Mouse (Mus musculus): ENCODE measurements around the gene Zfp384. TPM values are rescaled to one million over a fixed set of nuclear protein-coding genes. Genes with fewer than 3 reads are reported as not detected.

Gene Zfp384
- polyA plus RNA-seq, 1 experiment from 2014 or later = 19.0 TPM

DNA sequence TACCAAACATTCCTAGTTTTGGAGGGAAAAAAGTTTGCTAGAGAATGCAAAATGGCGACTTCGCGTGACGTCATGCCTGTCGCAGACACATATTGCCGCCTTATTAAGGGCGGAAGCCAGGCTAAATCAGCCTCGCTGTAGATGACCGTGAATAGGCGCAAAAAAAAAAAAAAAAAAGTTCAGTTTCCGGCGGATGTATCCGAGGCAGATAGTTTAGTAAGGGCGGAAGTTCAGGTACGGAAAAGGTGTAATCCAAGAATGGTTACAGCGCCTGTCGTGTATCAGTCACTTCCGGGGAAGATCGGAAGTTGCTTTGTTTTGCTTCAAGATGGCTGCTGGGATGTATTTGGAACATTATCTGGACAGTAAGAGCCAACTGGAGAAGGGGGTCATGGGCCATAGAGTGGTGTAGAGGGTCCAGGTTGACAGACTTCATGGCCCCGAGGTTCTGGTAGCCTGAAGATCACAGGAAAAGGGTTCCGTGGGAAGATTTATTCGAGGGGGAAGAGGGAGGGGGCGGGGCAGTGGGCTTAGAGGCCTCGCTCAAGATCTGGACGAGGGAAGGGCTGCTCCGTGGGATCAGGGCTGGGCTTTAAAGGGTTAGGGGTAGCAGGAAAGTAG, 30.7 kb downstream of the Zfp384 start, which contains the start of gene Ing4:
TSS of gene Ing4 (plus strand) at position 228 of the 621 bp plus-strand sequence.
- WGBS = under 1% methylated on average over 26 of the region's 26 CpGs
- Histone ChIP-seq H3K27me3 (replicated peaks; ENCODE audit: control insufficient read depth, insufficient read depth, low read length) (no peaks in the 10 kb centered on the region), H3K4me3 (replicated peaks; ENCODE audit: low read length) (peak within 1 kb of the TSS; percentile 76), H3K27ac (ENCODE audit: low read length) (peak within 1 kb of the TSS; percentile 71), H3K9me3 (ENCODE audit: control insufficient read depth, low read length) (no peaks in the 10 kb centered on the region), H3K36me3 (ENCODE audit: control insufficient read depth, insufficient read depth) (peaks cover 13% of the 10 kb centered on the region), H3K9ac (replicated peaks; ENCODE audit: low read depth, low read length) (peak within 1 kb of the TSS; percentile 72), H3K4me1 (replicated peaks; ENCODE audit: control insufficient read depth, insufficient read depth, low read length) (peaks cover 11% of the 10 kb centered on the region), H3K4me2 (ENCODE audit: low read length) (peak within 1 kb of the TSS; percentile 94)
- ATAC-seq = peak; percentile 96

DNA sequence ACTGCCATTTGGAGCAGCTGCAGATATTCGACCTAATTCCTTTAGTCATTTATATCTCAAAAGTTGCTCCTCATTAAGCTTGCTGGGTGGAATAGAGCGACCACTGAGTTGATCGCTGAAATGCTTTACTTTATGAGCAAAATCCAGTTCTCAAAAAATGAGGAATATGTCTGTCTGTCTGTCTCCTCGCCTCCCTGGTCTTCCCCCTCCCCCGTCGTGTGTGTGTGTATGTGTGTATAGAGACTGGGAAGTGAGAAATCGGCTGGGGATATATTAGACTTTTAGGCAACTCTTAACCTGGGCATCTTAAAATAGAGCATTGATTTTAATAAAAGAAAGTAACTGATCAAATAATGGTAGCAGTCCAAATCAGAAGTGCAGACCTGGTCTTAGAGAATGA, 31.3 kb downstream of the Zfp384 start:
- WGBS = 17% methylated on average over 7 of the region's 7 CpGs
- H3K4me2 ChIP-seq (ENCODE audit: low read length) = peak overlapping the region; percentile 94
- H3K4me3 ChIP-seq (replicated peaks; ENCODE audit: low read length) = peak overlapping the region; percentile 76

DNA sequence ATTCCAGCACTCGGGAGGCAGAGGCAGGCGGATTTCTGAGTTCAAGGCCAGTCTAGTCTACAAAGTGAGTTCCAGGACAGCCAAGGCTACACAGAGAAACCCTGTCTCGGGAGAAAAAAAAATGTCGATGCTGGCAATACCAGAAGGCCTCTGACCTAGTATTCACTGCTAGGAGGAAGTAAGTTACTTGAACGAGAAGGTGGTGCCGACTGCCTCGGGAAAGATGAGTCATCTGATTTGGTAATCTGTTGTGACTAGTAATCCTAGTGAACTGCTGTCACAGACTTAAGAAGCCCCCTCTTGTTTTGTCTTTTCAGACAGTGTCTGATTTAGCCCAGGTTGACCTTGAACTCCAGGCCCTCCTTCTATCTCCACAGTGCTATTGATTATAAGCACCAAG, 32.1 kb downstream of the Zfp384 start:
- Histone ChIP-seq H3K9ac (replicated peaks; ENCODE audit: low read depth, low read length) (no peak overlapping the region), H3K4me3 (replicated peaks; ENCODE audit: low read length) (no peak overlapping the region), H3K27me3 (replicated peaks; ENCODE audit: control insufficient read depth, insufficient read depth, low read length) (no peaks in the 10 kb centered on the region), H3K27ac (ENCODE audit: low read length) (no peak overlapping the region), H3K4me1 (replicated peaks; ENCODE audit: control insufficient read depth, insufficient read depth, low read length) (peaks cover 11% of the 10 kb centered on the region), H3K9me3 (ENCODE audit: control insufficient read depth, low read length) (no peaks in the 10 kb centered on the region), H3K36me3 (ENCODE audit: control insufficient read depth, insufficient read depth) (peaks cover 12% of the 10 kb centered on the region; the same call in 1 of the 2 replicates), H3K4me2 (ENCODE audit: low read length) (no peak overlapping the region)
- WGBS = 93% methylated on average over 7 of the region's 7 CpGs
- ATAC-seq = no peak

More for the DNA sequence above, 31.3 kb downstream of the Zfp384 start:
- Histone ChIP-seq H3K36me3 (ENCODE audit: control insufficient read depth, insufficient read depth) (peaks cover 14% of the 10 kb centered on the region), H3K27ac (ENCODE audit: low read length) (peak overlapping the region; percentile 71), H3K9me3 (ENCODE audit: control insufficient read depth, low read length) (no peaks in the 10 kb centered on the region), H3K27me3 (replicated peaks; ENCODE audit: control insufficient read depth, insufficient read depth, low read length) (no peaks in the 10 kb centered on the region), H3K4me1 (replicated peaks; ENCODE audit: control insufficient read depth, insufficient read depth, low read length) (peaks cover 11% of the 10 kb centered on the region), H3K9ac (replicated peaks; ENCODE audit: low read depth, low read length) (peak overlapping the region; percentile 72)
- ATAC-seq = no peak

DNA sequence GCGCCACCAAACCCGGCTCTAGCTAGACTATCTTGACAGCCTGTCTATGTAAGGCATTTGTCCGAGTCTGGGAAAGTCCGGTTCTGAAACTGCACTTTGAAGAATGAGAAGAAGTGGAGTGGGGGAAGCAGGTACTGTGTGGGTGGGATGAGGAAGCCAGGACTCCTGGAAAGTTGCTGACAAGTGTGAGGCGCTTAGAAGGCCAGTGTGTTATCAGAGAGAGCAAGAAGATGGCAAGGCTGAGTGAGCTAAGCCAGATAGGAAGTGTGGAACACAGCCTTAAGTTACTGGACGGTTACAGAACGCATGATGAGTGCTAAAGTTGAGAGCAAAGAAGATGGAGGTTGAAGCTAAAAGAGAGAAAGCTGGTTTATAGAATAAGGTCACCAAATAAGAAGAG, 33.1 kb downstream of the Zfp384 start:
- Histone ChIP-seq H3K4me3 (replicated peaks; ENCODE audit: low read length) (no peak overlapping the region), H3K27ac (ENCODE audit: low read length) (no peak overlapping the region), H3K27me3 (replicated peaks; ENCODE audit: control insufficient read depth, insufficient read depth, low read length) (no peaks in the 10 kb centered on the region), H3K4me2 (ENCODE audit: low read length) (no peak overlapping the region), H3K4me1 (replicated peaks; ENCODE audit: control insufficient read depth, insufficient read depth, low read length) (peaks cover 14% of the 10 kb centered on the region), H3K9ac (replicated peaks; ENCODE audit: low read depth, low read length) (no peak overlapping the region), H3K9me3 (ENCODE audit: control insufficient read depth, low read length) (no peaks in the 10 kb centered on the region), H3K36me3 (ENCODE audit: control insufficient read depth, insufficient read depth) (0 out of 2 replicates have a peak, but pooled peaks cover 11% of the 10 kb centered on the region)
- whole genome bisulfite sequencing = 92% methylated on average over 7 of the region's 7 CpGs
- no peak for ATAC-seq

DNA sequence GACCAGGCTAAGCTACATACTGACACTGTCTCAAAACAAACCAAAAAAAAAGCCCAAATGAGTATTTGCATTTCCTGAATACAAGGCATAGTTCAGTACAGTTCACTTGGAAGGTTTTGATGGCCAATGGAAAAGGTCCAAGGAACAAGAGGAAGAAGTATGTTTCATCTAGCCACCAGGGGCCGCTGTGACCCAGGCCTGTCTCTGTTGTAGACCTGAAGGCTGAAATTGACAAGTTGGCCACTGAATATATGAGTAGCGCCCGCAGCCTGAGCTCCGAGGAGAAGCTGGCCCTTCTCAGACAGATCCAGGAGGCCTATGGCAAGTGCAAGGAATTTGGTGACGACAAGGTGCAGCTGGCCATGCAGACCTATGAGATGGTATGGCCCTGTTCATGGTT, 37.7 kb downstream of the Zfp384 start:
- H3K27ac ChIP-seq (ENCODE audit: low read length) = no peak overlapping the region
- H3K4me2 ChIP-seq (ENCODE audit: low read length) = no peak overlapping the region
- H3K4me1 ChIP-seq (replicated peaks; ENCODE audit: control insufficient read depth, insufficient read depth, low read length) = 0 out of 2 replicates have a peak, but pooled peaks cover 3% of the 10 kb centered on the region
- no peak overlapping the region for H3K9ac ChIP-seq (replicated peaks; ENCODE audit: low read depth, low read length)
- H3K4me3 ChIP-seq (replicated peaks; ENCODE audit: low read length) = no peak overlapping the region
- H3K36me3 ChIP-seq (ENCODE audit: control insufficient read depth, insufficient read depth) = peaks cover 36% of the 10 kb centered on the region
- 33% methylated on average over 5 of the region's 5 CpGs for WGBS
- H3K9me3 ChIP-seq (ENCODE audit: control insufficient read depth, low read length) = no peaks in the 10 kb centered on the region
- ATAC-seq = peak; percentile 59
- H3K27me3 ChIP-seq (replicated peaks; ENCODE audit: control insufficient read depth, insufficient read depth, low read length) = no peaks in the 10 kb centered on the region

DNA sequence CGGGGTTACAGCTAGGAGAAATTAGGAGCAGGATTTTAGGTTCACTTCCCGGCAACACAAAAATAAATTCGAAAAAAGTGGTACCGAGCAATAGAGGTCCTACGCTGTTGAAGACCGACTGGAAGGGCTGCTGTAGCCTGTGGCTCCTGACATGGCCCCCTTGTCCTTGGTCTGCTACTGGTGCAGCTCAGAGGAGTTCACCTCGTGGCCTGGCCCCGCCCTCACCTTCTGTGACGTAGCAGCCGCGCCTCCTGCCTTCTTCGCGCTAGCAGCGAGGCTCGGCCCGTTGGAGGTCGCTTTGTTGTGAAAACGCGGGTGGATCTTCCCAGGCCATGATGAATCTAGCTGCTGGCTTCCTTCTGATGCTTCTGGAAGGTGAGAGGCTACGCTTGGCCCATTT, 40.7 kb downstream of the Zfp384 start, which contains the start of gene Acrbp:
TSS of gene Acrbp (plus strand) at position 12 of the 400 bp plus-strand sequence.
- Histone ChIP-seq H3K4me1 (replicated peaks; ENCODE audit: control insufficient read depth, insufficient read depth, low read length) (0 out of 2 replicates have a peak, but pooled peaks cover 3% of the 10 kb centered on the region), H3K4me2 (ENCODE audit: low read length) (no peak within 1 kb of the TSS), H3K36me3 (ENCODE audit: control insufficient read depth, insufficient read depth) (peaks cover 44% of the 10 kb centered on the region), H3K9ac (replicated peaks; ENCODE audit: low read depth, low read length) (no peak within 1 kb of the TSS), H3K4me3 (replicated peaks; ENCODE audit: low read length) (no peak within 1 kb of the TSS), H3K27me3 (replicated peaks; ENCODE audit: control insufficient read depth, insufficient read depth, low read length) (no peaks in the 10 kb centered on the region), H3K27ac (ENCODE audit: low read length) (no peak within 1 kb of the TSS), H3K9me3 (ENCODE audit: control insufficient read depth, low read length) (no peaks in the 10 kb centered on the region)
- WGBS = 37% methylated on average over 20 of the region's 20 CpGs
- no peak for ATAC-seq

GRCm38 (mm10) chr6:125051237-125051636, 42.3 kb downstream of the Zfp384 start:
- ATAC-seq = no peak
- Histone ChIP-seq H3K9ac (replicated peaks; ENCODE audit: low read depth, low read length) (no peak overlapping the region), H3K4me2 (ENCODE audit: low read length) (no peak overlapping the region), H3K4me3 (replicated peaks; ENCODE audit: low read length) (no peak overlapping the region), H3K9me3 (ENCODE audit: control insufficient read depth, low read length) (no peaks in the 10 kb centered on the region), H3K36me3 (ENCODE audit: control insufficient read depth, insufficient read depth) (peaks cover 38% of the 10 kb centered on the region), H3K4me1 (replicated peaks; ENCODE audit: control insufficient read depth, insufficient read depth, low read length) (0 out of 2 replicates have a peak, but pooled peaks cover 3% of the 10 kb centered on the region), H3K27me3 (replicated peaks; ENCODE audit: control insufficient read depth, insufficient read depth, low read length) (no peaks in the 10 kb centered on the region), H3K27ac (ENCODE audit: low read length) (no peak overlapping the region)
- 70% methylated on average over 5 of the region's 5 CpGs for WGBS

- no peak for ATAC-seq
- Histone ChIP-seq H3K9ac (replicated peaks; ENCODE audit: low read depth, low read length) (no peak overlapping the region), H3K4me3 (replicated peaks; ENCODE audit: low read length) (no peak overlapping the region), H3K4me1 (replicated peaks; ENCODE audit: control insufficient read depth, insufficient read depth, low read length) (no peaks in the 10 kb centered on the region), H3K27ac (ENCODE audit: low read length) (no peak overlapping the region), H3K9me3 (ENCODE audit: control insufficient read depth, low read length) (no peaks in the 10 kb centered on the region), H3K27me3 (replicated peaks; ENCODE audit: control insufficient read depth, insufficient read depth, low read length) (no peaks in the 10 kb centered on the region), H3K4me2 (ENCODE audit: low read length) (no peak overlapping the region), H3K36me3 (ENCODE audit: control insufficient read depth, insufficient read depth) (no peaks in the 10 kb centered on the region)
- WGBS = 38% methylated on average over 6 of the region's 6 CpGs
Measured at GRCm38 (mm10) chr6:125061493-125061892, 52.5 kb downstream of the Zfp384 start.

- WGBS = 80% methylated on average over 5 of the region's 5 CpGs
- no peak overlapping the region for H3K27ac ChIP-seq (ENCODE audit: low read length)
- H3K4me3 ChIP-seq (replicated peaks; ENCODE audit: low read length) = no peak overlapping the region
- no peak for ATAC-seq
- no peak overlapping the region for H3K9ac ChIP-seq (replicated peaks; ENCODE audit: low read depth, low read length)
- no peaks in the 10 kb centered on the region for H3K36me3 ChIP-seq (ENCODE audit: control insufficient read depth, insufficient read depth)
- H3K4me1 ChIP-seq (replicated peaks; ENCODE audit: control insufficient read depth, insufficient read depth, low read length) = no peaks in the 10 kb centered on the region
- no peak overlapping the region for H3K4me2 ChIP-seq (ENCODE audit: low read length)
- H3K27me3 ChIP-seq (replicated peaks; ENCODE audit: control insufficient read depth, insufficient read depth, low read length) = no peaks in the 10 kb centered on the region
- H3K9me3 ChIP-seq (ENCODE audit: control insufficient read depth, low read length) = no peaks in the 10 kb centered on the region
Measured at GRCm38 (mm10) chr6:125062511-125062910, 53.6 kb downstream of the Zfp384 start.

Data from forebrain, embryonic 16.5 days (tissue).